Mouse (Mus musculus) lung, postnatal 25 days (tissue): ENCODE measurements around the gene Olfr1418.

Experiments
- DNase-seq: peaks from one replicate; pipeline ENCODE4 v3.0.0; 2022; ENCODE audit warnings: low spot score

Gene Olfr1418

GRCm38 (mm10) chr19:11810856-11811255, 50.0 kb downstream of the Olfr1418 start:
- peak; percentile 68 for DNase-seq

- no peak for DNase-seq
Observed at GRCm38 (mm10) chr19:11810003-11810758, 50.7 kb downstream of the Olfr1418 start.

GRCm38 (mm10) chr19:11808452-11808851, 52.4 kb downstream of the Olfr1418 start:
- no peak for DNase-seq

GRCm38 (mm10) chr19:11807822-11808221, 53.0 kb downstream of the Olfr1418 start:
- no peak for DNase-seq

GRCm38 (mm10) chr19:11807251-11807650, 53.6 kb downstream of the Olfr1418 start:
- no peak for DNase-seq

GRCm38 (mm10) chr19:11804423-11804822, 56.4 kb downstream of the Olfr1418 start:
- DNase-seq: peak; percentile 78
